Mouse (Mus musculus): ENCODE measurements around the gene Eef1g. TPM values are rescaled to one million over a fixed set of nuclear protein-coding genes. Genes with fewer than 3 reads are reported as not detected.

Eef1g gene
- polyA plus RNA-seq, 1 experiment: 896 TPM

GRCm38 (mm10) chr19:8940526-8941133 is 26.2 kb upstream of the Eef1g start:
- Histone ChIP-seq H3K36me3 (ENCODE audit: control insufficient read depth, insufficient read depth) (peaks cover 9% of the 10 kb centered on the region), H3K4me2 (ENCODE audit: low read depth) (peak overlapping the region; percentile 97), H3K79me2 (ENCODE audit: control insufficient read depth, insufficient read depth) (peaks cover 28% of the 10 kb centered on the region), H3K27me3 (ENCODE audit: control insufficient read depth, insufficient read depth, insufficient read length) (no peaks in the 10 kb centered on the region), H3K4me3 (peak overlapping the region; percentile 94), H3ac (ENCODE audit: control insufficient read depth, insufficient read length) (peak overlapping the region; percentile 97)
- no peak for TF ChIP-seq TCF3 (IDR thresholded peaks at IDR 0.05; ENCODE audit: insufficient read length, low read depth)
- no peak for TF ChIP-seq POLR2A (IDR thresholded peaks at IDR 0.05; ENCODE audit: insufficient read length, low read depth)
- no peak for TF ChIP-seq TCF12 (IDR thresholded peaks at IDR 0.05; ENCODE audit: insufficient read depth, poor library complexity, severe bottlenecking)
- no peak for TF ChIP-seq REST (IDR thresholded peaks at IDR 0.05; ENCODE audit: insufficient read depth, insufficient read length)

GRCm38 (mm10) chr19:8941136-8941514 is 25.7 kb upstream of the Eef1g start:
- peak overlapping the region; percentile 94 for H3K4me3 ChIP-seq
- H3K27me3 ChIP-seq (ENCODE audit: control insufficient read depth, insufficient read depth, insufficient read length): no peaks in the 10 kb centered on the region
- peaks cover 28% of the 10 kb centered on the region for H3K79me2 ChIP-seq (ENCODE audit: control insufficient read depth, insufficient read depth)
- H3K36me3 ChIP-seq (ENCODE audit: control insufficient read depth, insufficient read depth): peaks cover 12% of the 10 kb centered on the region
- H3ac ChIP-seq (ENCODE audit: control insufficient read depth, insufficient read length): peak overlapping the region; percentile 97
- H3K4me2 ChIP-seq (ENCODE audit: low read depth): peak overlapping the region; percentile 97
- TF ChIP-seq MYOD1 (IDR thresholded peaks at IDR 0.05; ENCODE audit: control insufficient read depth in 1 of 3, insufficient read length in 2 of 3, low read depth in 2 of 3): no peak
- no peak for TF ChIP-seq MAX (IDR thresholded peaks at IDR 0.05; ENCODE audit: low read depth)
- no peak for TF ChIP-seq POLR2AphosphoS2 (IDR thresholded peaks at IDR 0.05; ENCODE audit: insufficient read length, low read depth)
- no peak for TF ChIP-seq TCF3 (IDR thresholded peaks at IDR 0.05; ENCODE audit: insufficient read length, low read depth)
- no peak for TF ChIP-seq SRF (IDR thresholded peaks at IDR 0.05; ENCODE audit: control insufficient read depth, insufficient read length, low read depth)
- TF ChIP-seq USF1 (IDR thresholded peaks at IDR 0.05; ENCODE audit: low read depth): no peak

- TF ChIP-seq USF1 (IDR thresholded peaks at IDR 0.05; ENCODE audit: low read depth) (no peak), CEBPB (IDR thresholded peaks at IDR 0.05; ENCODE audit: insufficient read depth, poor library complexity, severe bottlenecking) (no peak), POLR2A (IDR thresholded peaks at IDR 0.05; ENCODE audit: insufficient read length, low read depth) (peak; percentile 80), MAX (IDR thresholded peaks at IDR 0.05; ENCODE audit: low read depth) (no peak), POLR2AphosphoS2 (IDR thresholded peaks at IDR 0.05; ENCODE audit: insufficient read length, low read depth) (peak; percentile 84), TCF12 (IDR thresholded peaks at IDR 0.05; ENCODE audit: insufficient read depth, poor library complexity, severe bottlenecking) (no peak), SRF (IDR thresholded peaks at IDR 0.05; ENCODE audit: control insufficient read depth, insufficient read length, low read depth) (peak; percentile 18), MYOD1 (IDR thresholded peaks at IDR 0.05; ENCODE audit: control insufficient read depth in 1 of 3, insufficient read length in 2 of 3, low read depth in 2 of 3) (no peak), MYOG (IDR thresholded peaks at IDR 0.05; ENCODE audit: control insufficient read depth in 1 of 3, insufficient read depth in 1 of 3, insufficient read length in 2 of 3, low read depth in 2 of 3) (no peak), E2F4 (IDR thresholded peaks at IDR 0.05; ENCODE audit: insufficient read depth) (peak; percentile 16)
- peaks cover 17% of the 10 kb centered on the region for H3K36me3 ChIP-seq (ENCODE audit: control insufficient read depth, insufficient read depth)
- peaks cover 28% of the 10 kb centered on the region for H3K79me2 ChIP-seq (ENCODE audit: control insufficient read depth, insufficient read depth)
- no peaks in the 10 kb centered on the region for H3K27me3 ChIP-seq (ENCODE audit: control insufficient read depth, insufficient read depth, insufficient read length)
- peak within 1 kb of the TSS; percentile 97 for H3K4me2 ChIP-seq (ENCODE audit: low read depth)
- peak within 1 kb of the TSS; percentile 94 for H3K4me3 ChIP-seq
- H3ac ChIP-seq (ENCODE audit: control insufficient read depth, insufficient read length): peak within 1 kb of the TSS; percentile 97
Observed at GRCm38 (mm10) chr19:8941515-8942217, 25.2 kb upstream of the Eef1g start, which contains the start of gene Mta2. TSS of gene Mta2 (plus strand) at chr19:8941875.

- Histone ChIP-seq H3ac (ENCODE audit: control insufficient read depth, insufficient read length) (peak overlapping the region; percentile 97), H3K79me2 (ENCODE audit: control insufficient read depth, insufficient read depth) (peaks cover 28% of the 10 kb centered on the region), H3K4me3 (peak overlapping the region; percentile 94), H3K27me3 (ENCODE audit: control insufficient read depth, insufficient read depth, insufficient read length) (no peaks in the 10 kb centered on the region), H3K36me3 (ENCODE audit: control insufficient read depth, insufficient read depth) (peaks cover 24% of the 10 kb centered on the region), H3K4me2 (ENCODE audit: low read depth) (peak overlapping the region; percentile 80)
- TF ChIP-seq REST (IDR thresholded peaks at IDR 0.05; ENCODE audit: insufficient read depth, insufficient read length) (no peak), POLR2A (IDR thresholded peaks at IDR 0.05; ENCODE audit: insufficient read length, low read depth) (peak; percentile 26)
Observed at GRCm38 (mm10) chr19:8942276-8942964, 24.4 kb upstream of the Eef1g start.

- TF ChIP-seq CEBPB (IDR thresholded peaks at IDR 0.05; ENCODE audit: insufficient read depth, poor library complexity, severe bottlenecking): no peak
- no peak for TF ChIP-seq POLR2AphosphoS2 (IDR thresholded peaks at IDR 0.05; ENCODE audit: insufficient read length, low read depth)
- TF ChIP-seq USF1 (IDR thresholded peaks at IDR 0.05; ENCODE audit: low read depth): no peak
- no peak for TF ChIP-seq MYOG (IDR thresholded peaks at IDR 0.05; ENCODE audit: control insufficient read depth in 1 of 3, insufficient read depth in 1 of 3, insufficient read length in 2 of 3, low read depth in 2 of 3)
- Histone ChIP-seq H3K36me3 (ENCODE audit: control insufficient read depth, insufficient read depth) (peaks cover 30% of the 10 kb centered on the region), H3K4me3 (peak overlapping the region; percentile 94)
Observed at GRCm38 (mm10) chr19:8943047-8943446, 23.8 kb upstream of the Eef1g start.

More at GRCm38 (mm10) chr19:8943047-8943446, 23.8 kb upstream of the Eef1g start:
- peak overlapping the region; percentile 97 for H3ac ChIP-seq (ENCODE audit: control insufficient read depth, insufficient read length)
- H3K4me2 ChIP-seq (ENCODE audit: low read depth): peak overlapping the region; percentile 80
- H3K79me2 ChIP-seq (ENCODE audit: control insufficient read depth, insufficient read depth): peaks cover 28% of the 10 kb centered on the region
- H3K27me3 ChIP-seq (ENCODE audit: control insufficient read depth, insufficient read depth, insufficient read length): no peaks in the 10 kb centered on the region

Data from myocyte (in vitro differentiated cells).